Mouse (Mus musculus): Measurements from ENCODE around the gene Rhbdd2. TPM values are rescaled to one million over a fixed set of nuclear protein-coding genes. Genes with fewer than 3 reads are reported as not detected.

The Rhbdd2 gene
- total and polyA plus RNA-seq, 3 experiments, result 37.5 to 75.0 (median 46.0) TPM

GRCm38 (mm10) chr5:135645330-135645729, 12.9 kb downstream of the Rhbdd2 start:
- DNase-seq, result no peak

- no peak for DNase-seq
Observed at GRCm38 (mm10) chr5:135646038-135646437, 13.6 kb downstream of the Rhbdd2 start.

GRCm38 (mm10) chr5:135648461-135649308, 16.3 kb downstream of the Rhbdd2 start:
- DNase-seq, result no peak

GRCm38 (mm10) chr5:135649309-135649633, 16.9 kb downstream of the Rhbdd2 start:
- DNase-seq, result no peak

GRCm38 (mm10) chr5:135651536-135651935, 19.1 kb downstream of the Rhbdd2 start:
- no peak for DNase-seq

GRCm38 (mm10) chr5:135653209-135653608, 20.8 kb downstream of the Rhbdd2 start:
- DNase-seq, result no peak

GRCm38 (mm10) chr5:135656046-135656445, 23.6 kb downstream of the Rhbdd2 start:
- no peak for DNase-seq

GRCm38 (mm10) chr5:135657128-135657527, 24.7 kb downstream of the Rhbdd2 start:
- DNase-seq, result no peak

- DNase-seq, result no peak
Observed at GRCm38 (mm10) chr5:135657703-135658373, 25.4 kb downstream of the Rhbdd2 start.

- no peak for DNase-seq
Observed at GRCm38 (mm10) chr5:135659956-135660355, 27.5 kb downstream of the Rhbdd2 start.

GRCm38 (mm10) chr5:135660535-135660934, 28.1 kb downstream of the Rhbdd2 start:
- no peak for DNase-seq

GRCm38 (mm10) chr5:135666890-135667289, 34.5 kb downstream of the Rhbdd2 start:
- DNase-seq, result no peak

GRCm38 (mm10) chr5:135668071-135668470, 35.7 kb downstream of the Rhbdd2 start:
- DNase-seq, result no peak

GRCm38 (mm10) chr5:135669741-135670275, 37.4 kb downstream of the Rhbdd2 start, which contains the start of gene Por:
Gene Por, plus strand, starts transcription at chr5:135670033.
- no peak for DNase-seq

GRCm38 (mm10) chr5:135670881-135671280, 38.5 kb downstream of the Rhbdd2 start:
- no peak for DNase-seq

- no peak for DNase-seq
Observed at GRCm38 (mm10) chr5:135672509-135672908, 40.1 kb downstream of the Rhbdd2 start.

GRCm38 (mm10) chr5:135672980-135673379, 40.6 kb downstream of the Rhbdd2 start:
- DNase-seq, result no peak

- DNase-seq, result no peak
Observed at GRCm38 (mm10) chr5:135674349-135674775, 41.9 kb downstream of the Rhbdd2 start.

- DNase-seq, result peak; percentile 87
Observed at GRCm38 (mm10) chr5:135674821-135675220, 42.4 kb downstream of the Rhbdd2 start.

- no peak for DNase-seq
Observed at GRCm38 (mm10) chr5:135676696-135677095, 44.3 kb downstream of the Rhbdd2 start.

- DNase-seq, result no peak
Observed at GRCm38 (mm10) chr5:135677251-135677650, 44.8 kb downstream of the Rhbdd2 start.

- peak; percentile 86 for DNase-seq
Observed at GRCm38 (mm10) chr5:135678481-135678880, 46.1 kb downstream of the Rhbdd2 start.

GRCm38 (mm10) chr5:135680967-135681545, 48.6 kb downstream of the Rhbdd2 start:
- DNase-seq, result no peak
